Mouse (Mus musculus) MEL (cell line): ENCODE data around the gene Pecam1. TPM values are rescaled to one million over a fixed set of nuclear protein-coding genes. Genes with fewer than 3 reads are reported as not detected.

Experiments used
- DNase-seq: peaks from one replicate; pipeline ENCODE4 v3.0.0; 2011; ENCODE audit warnings: low read depth, low spot score
- H3K27ac ChIP-seq: 2 replicates; pipeline ENCODE4 v1.5.1; 2012; ENCODE audit warnings: low read depth, mild to moderate bottlenecking, control low read depth, low read length, moderate library complexity; ENCODE audit not compliant: control insufficient read depth
- H3K27me3 ChIP-seq, 2 experiments: fragments of 150-350 bp in 1 of 2; sonication (generic) in 1 of 2; 2 replicates each; pipeline ENCODE4 v1.6.1; 2012; ENCODE audit warnings: low read length in 2 of 2, mild to moderate bottlenecking in 2 of 2, improper control_type of control experiment in 1 of 2, moderate library complexity in 1 of 2; ENCODE audit not compliant: insufficient read depth in 2 of 2, control insufficient read depth in 1 of 2
- H3K36me3 ChIP-seq, 2 experiments: 2 replicates each; pipeline ENCODE4 v1.6.1; 2012 to 2014; ENCODE audit warnings: low read length in 2 of 2, improper control_type of control experiment in 1 of 2, inconsistent platforms in 1 of 2, mild to moderate bottlenecking in 1 of 2; ENCODE audit not compliant: insufficient read depth in 2 of 2, control insufficient read depth in 1 of 2
- H3K4me1 ChIP-seq, 2 experiments: fragments of 150-350 bp in 1 of 2; sonication (generic) in 1 of 2; 2 replicates each; pipeline ENCODE4 v1.6.1; 2012; ENCODE audit warnings: low read length in 2 of 2, improper control_type of control experiment in 1 of 2, mild to moderate bottlenecking in 1 of 2; ENCODE audit not compliant: insufficient read depth in 2 of 2, control insufficient read depth in 1 of 2
- H3K4me3 ChIP-seq, 2 experiments: fragments of 150-350 bp in 1 of 2; sonication (generic) in 1 of 2; 2 replicates each; pipeline ENCODE4 v1.5.1; 2012; ENCODE audit warnings: low read depth in 2 of 2, low read length in 2 of 2, mild to moderate bottlenecking in 2 of 2, moderate library complexity in 2 of 2, control low read depth in 1 of 2, improper control_type of control experiment in 1 of 2; ENCODE audit not compliant: control insufficient read depth in 1 of 2, insufficient read depth in 1 of 2
- H3K79me2 ChIP-seq: 2 replicates; pipeline ENCODE4 v1.6.1; 2012; ENCODE audit warnings: mild to moderate bottlenecking, low read length, moderate library complexity; ENCODE audit not compliant: control insufficient read depth, poor library complexity, insufficient read depth
- H3K9ac ChIP-seq: 2 replicates; pipeline ENCODE4 v1.6.1; 2012; ENCODE audit warnings: low read depth, mild to moderate bottlenecking, control low read depth, low read length, moderate library complexity; ENCODE audit not compliant: control insufficient read depth, poor library complexity, severe bottlenecking
- H3K9me3 ChIP-seq: fragments of 150-350 bp; sonication (generic); replicated peaks from 2 replicates; pipeline ENCODE4 v1.6.1; 2012; ENCODE audit warnings: mild to moderate bottlenecking, low read length, improper control_type of control experiment, moderate library complexity; ENCODE audit not compliant: insufficient read depth
- ELF1 ChIP-seq: IDR thresholded peaks from 2 replicates; pipeline ENCODE4 v1.6.1; 2014; ENCODE audit warnings: low read depth, mild to moderate bottlenecking, inconsistent platforms, low read length, improper control_type of control experiment, moderate library complexity
- EP300 ChIP-seq, 2 experiments: IDR thresholded peaks; 2 replicates each; pipeline ENCODE4 v1.6.1; 2011; ENCODE audit warnings: improper control_type of control experiment in 2 of 2, low read length in 2 of 2, low read depth in 1 of 2, mild to moderate bottlenecking in 1 of 2
- GATA1 ChIP-seq: IDR thresholded peaks from 2 replicates; pipeline ENCODE4 v1.6.1; 2011; ENCODE audit warnings: low read depth, low read length, improper control_type of control experiment
- KAT2A ChIP-seq: conservative IDR thresholded peaks from 2 replicates; pipeline ENCODE4 v1.6.1; 2012; ENCODE audit warnings: low read depth, low read length, improper control_type of control experiment, inconsistent platforms
- MAFK ChIP-seq: IDR thresholded peaks from 2 replicates; pipeline ENCODE4 v1.6.1; 2011; ENCODE audit warnings: low read depth, mild to moderate bottlenecking, low read length, improper control_type of control experiment, borderline replicate concordance
- MAX ChIP-seq: IDR thresholded peaks from 2 replicates; pipeline ENCODE4 v1.6.1; 2011; ENCODE audit warnings: low read length, improper control_type of control experiment
- MEF2A ChIP-seq: IDR thresholded peaks from 2 replicates; pipeline ENCODE4 v1.6.1; 2014; ENCODE audit warnings: low read depth, mild to moderate bottlenecking, inconsistent platforms, low read length, improper control_type of control experiment; ENCODE audit not compliant: poor library complexity, insufficient replicate concordance, severe bottlenecking; ENCODE audit errors: extremely low read depth
- MXI1 ChIP-seq: IDR thresholded peaks from 2 replicates; pipeline ENCODE4 v1.6.1; 2011; ENCODE audit warnings: mild to moderate bottlenecking, low read depth, low read length, improper control_type of control experiment
- MYB ChIP-seq: IDR thresholded peaks from 2 replicates; pipeline ENCODE4 v1.6.1; 2011; ENCODE audit warnings: mild to moderate bottlenecking, low read depth, low read length, improper control_type of control experiment
- MYC ChIP-seq: IDR thresholded peaks from 2 replicates; pipeline ENCODE4 v1.6.1; 2011; ENCODE audit warnings: low read depth, mild to moderate bottlenecking, low read length, improper control_type of control experiment, moderate library complexity
- SMC3 ChIP-seq: IDR thresholded peaks from 2 replicates; pipeline ENCODE4 v1.6.1; 2011; ENCODE audit warnings: low read depth, low read length, improper control_type of control experiment
- ZKSCAN1 ChIP-seq: IDR thresholded peaks from 2 replicates; pipeline ENCODE4 v1.6.1; 2012; ENCODE audit warnings: low read depth, mild to moderate bottlenecking, inconsistent platforms, low read length, improper control_type of control experiment, moderate library complexity
- ZMIZ1 ChIP-seq: IDR thresholded peaks from 2 replicates; pipeline ENCODE4 v1.6.1; 2012; ENCODE audit warnings: low read depth, mild to moderate bottlenecking, inconsistent platforms, low read length, improper control_type of control experiment, moderate library complexity
- polyA plus RNA-seq, 2 experiments: library from polyadenylated mRNA; stranded (reverse) in 1 of 2; unstranded in 1 of 2; fragments of >175 nt in 1 of 2; fragments of >200 nt in 1 of 2; gene quantifications; 2 replicates each; pipeline versions ENCODE4 v1.2.1 to v1.2.4; 2012; ENCODE audit warnings: low replicate concordance in 2 of 2, low read depth in 1 of 2; ENCODE audit not compliant: insufficient read length in 2 of 2, insufficient read depth in 1 of 2, missing spikeins in 1 of 2
- total RNA-seq: library from RNA; depleted of rRNA; stranded (reverse); fragments of 300-350 nt; gene quantifications from 2 replicates; pipeline ENCODE4 v1.2.3, GENCODE M21; 2012

The Pecam1 gene
- total and polyA plus RNA-seq, 3 experiments = 0.12 to 0.14 TPM; not detected in 1

GRCm38 (mm10) chr11:106677910-106678591 is 72.4 kb downstream of the Pecam1 start:
- no peak overlapping the region for H3K27ac ChIP-seq
- H3K4me3 ChIP-seq = no peak overlapping the region
- peaks cover 4 to 32% of the 10 kb centered on the region in 2 experiments; a peak in 3 of 4 replicates for H3K4me1 ChIP-seq
- DNase-seq = no peak
- no peaks in the 10 kb centered on the region for H3K79me2 ChIP-seq
- peaks cover 0 to 16% of the 10 kb centered on the region in 2 experiments; a peak in 2 of 4 replicates for H3K36me3 ChIP-seq
- no peaks in the 10 kb centered on the region for H3K9me3 ChIP-seq
- TF ChIP-seq ELF1 = no peak
- peak; percentile 68; the same call in 1 of the 2 replicates for TF ChIP-seq ZKSCAN1
- no peaks in the 10 kb centered on the region for H3K27me3 ChIP-seq
- H3K9ac ChIP-seq = no peak overlapping the region

- Histone ChIP-seq H3K79me2 (no peaks in the 10 kb centered on the region), H3K4me1 (peaks cover 4 to 32% of the 10 kb centered on the region in 2 experiments; a peak in 3 of 4 replicates), H3K9me3 (no peaks in the 10 kb centered on the region), H3K36me3 (peaks cover 0 to 16% of the 10 kb centered on the region in 2 experiments; a peak in 2 of 4 replicates), H3K9ac (no peak overlapping the region), H3K4me3 (no peak overlapping the region), H3K27ac (no peak overlapping the region), H3K27me3 (no peaks in the 10 kb centered on the region)
- TF ChIP-seq KAT2A = no peak
- TF ChIP-seq ZMIZ1 = no peak
- no peak for TF ChIP-seq MEF2A
- DNase-seq = no peak
These were observed 73.1 kb downstream of the Pecam1 start for GRCm38 (mm10) chr11:106677331-106677730.

GRCm38 (mm10) chr11:106675875-106676274 is 74.6 kb downstream of the Pecam1 start:
- peaks cover 4 to 32% of the 10 kb centered on the region in 2 experiments; a peak in 3 of 4 replicates for H3K4me1 ChIP-seq
- peaks cover 0 to 16% of the 10 kb centered on the region in 2 experiments; a peak in 2 of 4 replicates for H3K36me3 ChIP-seq

More at GRCm38 (mm10) chr11:106675875-106676274, 74.6 kb downstream of the Pecam1 start:
- Histone ChIP-seq H3K9ac (no peak overlapping the region), H3K27ac (no peak overlapping the region), H3K79me2 (no peaks in the 10 kb centered on the region), H3K27me3 (no peaks in the 10 kb centered on the region), H3K4me3 (no peak overlapping the region), H3K9me3 (no peaks in the 10 kb centered on the region)
- TF ChIP-seq MYC (no peak), ZMIZ1 (no peak), KAT2A (no peak), MYB (no peak), MXI1 (no peak), GATA1 (no peak), SMC3 (no peak), EP300 (IDR thresholded peaks at IDR 0.05; ENCODE audit: low read depth in 1 of 2, low read length in 2 of 2) (no peak), MAX (no peak), MAFK (no peak)
- DNase-seq = no peak
